Mouse (Mus musculus): ENCODE measurements around the gene Nepn.

DNA sequence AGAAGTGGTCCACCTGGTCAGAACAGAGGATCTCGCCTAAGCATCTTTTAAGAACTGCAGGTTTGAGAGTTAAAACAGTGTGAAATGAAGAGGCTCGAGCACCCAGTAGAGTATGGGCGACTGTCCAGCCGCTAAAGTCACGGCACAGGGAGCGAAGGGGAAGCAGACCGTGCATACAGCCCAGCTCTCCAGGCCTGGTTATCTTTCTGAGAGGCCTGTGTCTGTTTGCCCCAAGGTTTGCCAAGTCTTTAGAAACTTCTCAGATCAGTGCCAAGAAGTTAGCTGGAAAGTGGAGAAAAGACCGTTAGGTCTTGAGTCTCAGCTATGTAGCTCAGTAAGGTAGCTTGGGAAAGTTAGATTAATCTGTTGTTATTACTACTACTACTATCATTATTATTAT, 46.1 kb downstream of the Nepn start:
- TF ChIP-seq CTCF (conservative IDR thresholded peaks at IDR 0.05 in 1 of 2, IDR thresholded peaks at IDR 0.05 in 1 of 2; ENCODE audit: low read depth in 2 of 2, low read length in 2 of 2) (no peak), POLR2A (IDR thresholded peaks at IDR 0.05; ENCODE audit: low read depth, low read length) (no peak), NRF1 (IDR thresholded peaks at IDR 0.05; ENCODE audit: low read depth, low read length) (no peak), MAX (IDR thresholded peaks at IDR 0.05; ENCODE audit: low read length) (no peak), ZC3H11A (IDR thresholded peaks at IDR 0.05; ENCODE audit: low read depth, low read length) (no peak), GABPA (IDR thresholded peaks at IDR 0.05; ENCODE audit: insufficient replicate concordance, low read depth, low read length) (no peak), EP300 (IDR thresholded peaks at IDR 0.05; ENCODE audit: low read length) (no peak), CHD1 (IDR thresholded peaks at IDR 0.05; ENCODE audit: low read depth, low read length) (no peak)
